Mouse (Mus musculus): ENCODE data around the gene Fsip1. TPM values are rescaled to one million over a fixed set of nuclear protein-coding genes. Genes with fewer than 3 reads are reported as not detected.

Fsip1 gene
- polyA plus RNA-seq, 1 experiment from 2014 or later, result 4.1 TPM

- no peak overlapping the region for H3K27ac ChIP-seq (ENCODE audit: low read depth, low read length)
Observed at GRCm38 (mm10) chr2:118084693-118085092, 172.1 kb downstream of the Fsip1 start.

GRCm38 (mm10) chr2:118083652-118084051, 173.1 kb downstream of the Fsip1 start:
- WGBS, result 80% methylated on average over 6 of the region's 6 CpGs
- no peaks in the 10 kb centered on the region for H3K9me3 ChIP-seq (ENCODE audit: control insufficient read depth, low read length)
- H3K9ac ChIP-seq (ENCODE audit: low read depth, low read length), result no peak overlapping the region
- H3K27me3 ChIP-seq (replicated peaks; ENCODE audit: control insufficient read depth, insufficient read depth, low read length), result no peaks in the 10 kb centered on the region
- no peak overlapping the region for H3K4me3 ChIP-seq (ENCODE audit: low read length)
- ATAC-seq, result no peak
- H3K36me3 ChIP-seq (ENCODE audit: control insufficient read depth, insufficient read depth, low read length), result no peaks in the 10 kb centered on the region
- no peaks in the 10 kb centered on the region for H3K4me1 ChIP-seq (ENCODE audit: control insufficient read depth, insufficient read depth, low read depth, low read length)
- H3K4me2 ChIP-seq (ENCODE audit: low read length), result no peak overlapping the region
- no peak overlapping the region for H3K27ac ChIP-seq (ENCODE audit: low read depth, low read length)

More at GRCm38 (mm10) chr2:118084693-118085092, 172.1 kb downstream of the Fsip1 start:
- no peak overlapping the region for H3K4me2 ChIP-seq (ENCODE audit: low read length)
- no peaks in the 10 kb centered on the region for H3K36me3 ChIP-seq (ENCODE audit: control insufficient read depth, insufficient read depth, low read length)
- no peaks in the 10 kb centered on the region for H3K9me3 ChIP-seq (ENCODE audit: control insufficient read depth, low read length)
- H3K27me3 ChIP-seq (replicated peaks; ENCODE audit: control insufficient read depth, insufficient read depth, low read length), result no peaks in the 10 kb centered on the region
- no peaks in the 10 kb centered on the region for H3K4me1 ChIP-seq (ENCODE audit: control insufficient read depth, insufficient read depth, low read depth, low read length)
- no peak for ATAC-seq
- H3K9ac ChIP-seq (ENCODE audit: low read depth, low read length), result no peak overlapping the region
- no peak overlapping the region for H3K4me3 ChIP-seq (ENCODE audit: low read length)
- 78% methylated on average over 3 of the region's 3 CpGs for WGBS

DNA sequence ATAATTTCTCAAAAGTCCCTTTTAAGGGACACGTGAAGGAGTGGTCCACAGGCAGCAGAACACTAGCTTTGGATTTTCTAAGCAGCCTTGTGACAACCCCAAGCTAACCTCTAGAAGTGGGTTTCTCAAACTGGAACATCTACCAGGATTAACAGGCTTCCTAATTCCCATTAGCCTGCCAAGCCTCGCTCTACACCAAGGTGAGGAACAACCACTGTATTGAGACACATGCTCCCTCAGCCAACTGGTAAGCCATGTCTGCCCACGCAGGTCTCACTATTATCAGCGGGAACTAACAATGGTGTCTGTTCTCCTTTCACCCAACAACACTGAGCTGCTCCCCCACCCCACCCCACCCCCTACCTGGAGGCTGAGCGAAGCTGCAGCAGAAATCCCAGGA, 175.2 kb downstream of the Fsip1 start:
- H3K36me3 ChIP-seq (ENCODE audit: control insufficient read depth, insufficient read depth, low read length), result no peaks in the 10 kb centered on the region
- H3K4me3 ChIP-seq (ENCODE audit: low read length), result no peak overlapping the region
- H3K4me2 ChIP-seq (ENCODE audit: low read length), result no peak overlapping the region
- H3K9me3 ChIP-seq (ENCODE audit: control insufficient read depth, low read length), result no peaks in the 10 kb centered on the region
- H3K27ac ChIP-seq (ENCODE audit: low read depth, low read length), result no peak overlapping the region
- H3K9ac ChIP-seq (ENCODE audit: low read depth, low read length), result no peak overlapping the region
- WGBS, result 86% methylated on average over 5 of the region's 5 CpGs
- H3K27me3 ChIP-seq (replicated peaks; ENCODE audit: control insufficient read depth, insufficient read depth, low read length), result no peaks in the 10 kb centered on the region
- ATAC-seq, result no peak
- no peaks in the 10 kb centered on the region for H3K4me1 ChIP-seq (ENCODE audit: control insufficient read depth, insufficient read depth, low read depth, low read length)

Small RNA genes within 50 kb of the gene (microRNA-seq; reads per million reads assigned to microRNA genes)
- not detected for gene Gm22800

Other genes with a start within 250 kb of the Fsip1 start
- gene Thbs1, start 145.1 kb downstream of the Fsip1 start, polyA plus RNA-seq (2015; fragmentation: Nextera tagmentation; extraction: Ambion mirVana), result 6.2 and 8.9 TPM in 2 replicates
- gene Gpr176, start 116.5 kb upstream of the Fsip1 start, polyA plus RNA-seq (2015; fragmentation: Nextera tagmentation; extraction: Ambion mirVana), result 8.6 and 9.6 TPM in 2 replicates
- gene Eif2ak4, start 131.7 kb upstream of the Fsip1 start, polyA plus RNA-seq (2015; fragmentation: Nextera tagmentation; extraction: Ambion mirVana), result 8.3 and 9.3 TPM in 2 replicates
- 315 and 340 TPM in 2 replicates for gene Srp14, start 222.7 kb upstream of the Fsip1 start, polyA plus RNA-seq (2015; fragmentation: Nextera tagmentation; extraction: Ambion mirVana)